Mouse (Mus musculus) CH12.LX (cell line): ENCODE data around the gene Pdxdc1.

Experiments used
- E2F4 ChIP-seq: IDR thresholded peaks from 2 replicates; pipeline ENCODE4 v1.6.1; 2011; ENCODE audit warnings: low read depth, low read length, improper control_type of control experiment; ENCODE audit not compliant: insufficient replicate concordance
- MAX ChIP-seq: IDR thresholded peaks from 2 replicates; pipeline ENCODE4 v1.6.1; 2011; ENCODE audit warnings: low read length, improper control_type of control experiment
- USF1 ChIP-seq: IDR thresholded peaks from 2 replicates; pipeline ENCODE4 v1.6.1; 2014; ENCODE audit warnings: low read depth, mild to moderate bottlenecking, inconsistent platforms, low read length, improper control_type of control experiment

DNA sequence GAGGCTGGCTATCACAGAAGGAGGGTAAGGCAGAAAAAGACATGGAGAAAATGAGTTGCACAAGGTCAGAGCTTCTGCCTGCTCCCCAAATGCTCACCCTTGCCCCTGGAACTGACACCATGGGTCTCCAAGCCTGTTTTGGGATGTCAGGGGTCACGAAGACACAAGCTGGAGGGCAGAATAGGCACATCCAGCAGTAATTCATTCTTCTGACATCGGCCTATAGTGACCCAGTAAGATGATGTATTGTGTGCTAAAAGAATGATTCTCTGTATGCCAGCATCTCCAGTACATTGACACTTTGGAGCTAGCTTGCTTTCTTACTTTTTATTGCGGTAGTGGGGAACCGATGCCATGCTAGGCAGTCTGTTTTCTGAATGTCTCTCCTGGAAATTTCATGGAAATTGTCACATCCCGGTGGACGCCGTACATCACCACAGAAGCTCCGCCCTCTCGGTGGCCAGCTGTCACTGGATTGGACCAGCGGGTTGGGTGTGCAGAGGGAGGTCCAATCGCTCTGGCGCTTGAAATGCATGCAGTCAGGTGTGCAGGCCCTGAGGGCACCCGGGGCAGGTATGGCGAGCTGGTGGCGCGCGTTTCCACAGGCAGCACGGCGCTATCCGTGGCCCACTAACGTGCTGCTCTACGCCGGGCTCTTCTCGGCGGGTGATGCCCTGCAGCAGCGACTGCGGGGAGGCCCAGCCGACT lies 37.4 kb upstream of the Pdxdc1 start:
- TF ChIP-seq E2F4: no peak
- TF ChIP-seq USF1: no peak
- TF ChIP-seq MAX: no peak
